ENCODE assay signal across 8 mouse cellular contexts in the genomic region with DNA sequence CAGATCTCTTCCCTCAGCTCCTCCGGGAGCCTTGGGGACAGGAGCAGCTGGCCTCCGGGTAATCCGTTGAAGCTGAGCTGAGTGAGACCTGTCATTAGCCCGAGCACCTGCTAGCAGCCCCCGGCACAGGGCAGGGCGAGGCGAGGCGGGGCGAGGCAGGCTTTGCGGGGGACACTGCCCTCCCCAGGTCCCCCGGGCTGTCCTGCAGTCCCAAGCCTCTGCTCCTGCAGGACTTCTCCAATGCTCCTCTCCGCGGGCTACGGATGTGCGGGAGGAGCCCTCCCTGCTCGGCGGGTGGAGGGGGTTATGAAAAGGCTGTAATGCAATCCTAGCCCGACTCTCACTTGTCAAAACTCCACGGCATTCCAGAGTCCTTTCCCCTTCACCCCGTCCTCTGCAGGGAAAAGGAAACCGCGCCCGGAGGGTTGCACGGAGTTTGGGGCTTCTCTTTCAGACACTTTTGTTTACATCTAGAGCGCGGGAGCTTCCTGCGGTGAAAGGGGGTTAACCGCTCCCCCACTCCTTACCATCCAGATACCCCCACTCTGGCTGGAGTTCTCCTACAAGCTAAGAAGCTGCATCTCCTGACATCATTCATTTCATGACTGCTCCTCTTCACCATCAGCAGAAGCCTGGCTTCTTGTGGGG.
DNase-seq lines count a peak whose midpoint lies in the region; ATAC-seq lines count a peak whose summit lies in the region.

No protein-coding gene starts in this region.

- H3K4me3 ChIP-seq in embryonic facial prominence, embryonic 11.5 days (ENCODE audit: low read depth, low read length), result peak overlapping the region; percentile 43
- peak overlapping the region; percentile 68 for H3K4me3 ChIP-seq in heart, embryonic 16.5 days (ENCODE audit: low read length)
- H3K4me3 ChIP-seq in megakaryocyte, embryonic 14.5 days (replicated peaks), result peak overlapping the region; percentile 90

- H3K9me3 ChIP-seq in embryonic facial prominence, embryonic 11.5 days (replicated peaks; ENCODE audit: control insufficient read depth, low read length), result no peaks in the 10 kb centered on the region
- H3K9me3 ChIP-seq in heart, embryonic 16.5 days (replicated peaks; ENCODE audit: control insufficient read depth, low read length), result no peaks in the 10 kb centered on the region
- H3K9me3 ChIP-seq in megakaryocyte, embryonic 14.5 days, result no peaks in the 10 kb centered on the region

- H3K27ac ChIP-seq in embryonic facial prominence, embryonic 11.5 days (replicated peaks; ENCODE audit: low read depth, low read length), result no peak overlapping the region
- H3K27ac ChIP-seq in heart, embryonic 16.5 days (ENCODE audit: low read length), result peak overlapping the region; percentile 75

- peak; percentile 40; the same call in 1 of the 2 replicates for ATAC-seq in embryonic facial prominence, embryonic 11.5 days (replicated peaks; ENCODE audit: insufficient number of reproducible peaks, low FRiP score, low TSS enrichment, low read depth)
- ATAC-seq in heart, embryonic 16.5 days (replicated peaks; ENCODE audit: extremely low read depth, insufficient read depth, low FRiP score), result peak; percentile 46
- ATAC-seq in erythroid progenitor cell, adult 5-6 weeks (replicated peaks; ENCODE audit: low FRiP score, poor library complexity, severe bottlenecking), result no peak

- peak; percentile 15 for DNase-seq in ovary, adult 18-20 months (ENCODE audit: low spot score)
- no peak for DNase-seq in ovary, postnatal 14 days (ENCODE audit: low spot score)
- peak; percentile 70 for DNase-seq in embryonic facial prominence, embryonic 11.5 days (ENCODE audit: low spot score)
- peak; percentile 33 to 52 for DNase-seq in kidney, postnatal 25 days
- DNase-seq in thymus, adult 18-20 months, result peak; percentile 6 to 7

- peak overlapping the region; percentile 96 for H3K4me2 ChIP-seq in embryonic facial prominence, embryonic 11.5 days (ENCODE audit: low read depth, low read length)
- peak overlapping the region; percentile 97 for H3K4me2 ChIP-seq in heart, embryonic 16.5 days (ENCODE audit: low read depth, low read length)

- H3K4me1 ChIP-seq in embryonic facial prominence, embryonic 11.5 days (ENCODE audit: control insufficient read depth, insufficient read depth, low read length), result 0 out of 2 replicates have a peak, but pooled peaks cover 2% of the 10 kb centered on the region
- peaks cover 30% of the 10 kb centered on the region for H3K4me1 ChIP-seq in heart, embryonic 16.5 days (ENCODE audit: control insufficient read depth, insufficient read depth, low read length)
- peaks cover 19% of the 10 kb centered on the region for H3K4me1 ChIP-seq in megakaryocyte, embryonic 14.5 days

- H3K9ac ChIP-seq in embryonic facial prominence, embryonic 11.5 days (replicated peaks; ENCODE audit: low read length), result peak overlapping the region; percentile 52
- H3K9ac ChIP-seq in heart, embryonic 16.5 days (ENCODE audit: low read length), result peak overlapping the region; percentile 79

- H3K27me3 ChIP-seq in embryonic facial prominence, embryonic 11.5 days (ENCODE audit: control insufficient read depth, insufficient read depth, low read length), result no peaks in the 10 kb centered on the region
- no peaks in the 10 kb centered on the region for H3K27me3 ChIP-seq in heart, embryonic 16.5 days (ENCODE audit: control insufficient read depth, insufficient read depth, low read length)
- H3K27me3 ChIP-seq in megakaryocyte, embryonic 14.5 days (replicated peaks), result peaks cover 37% of the 10 kb centered on the region

- H3K36me3 ChIP-seq in embryonic facial prominence, embryonic 11.5 days (replicated peaks; ENCODE audit: control insufficient read depth, insufficient read depth, low read depth, low read length), result no peaks in the 10 kb centered on the region
- no peaks in the 10 kb centered on the region for H3K36me3 ChIP-seq in heart, embryonic 16.5 days (ENCODE audit: control insufficient read depth, insufficient read depth)
- no peaks in the 10 kb centered on the region for H3K36me3 ChIP-seq in megakaryocyte, embryonic 14.5 days (replicated peaks; ENCODE audit: low read length)

- under 1% methylated on average over 28 of the region's 28 CpGs for WGBS in embryonic facial prominence, embryonic 11.5 days
- WGBS in heart, embryonic 16.5 days, result under 1% methylated on average over 28 of the region's 28 CpGs
